Mouse (Mus musculus): Measurements from ENCODE around the gene Fam160b1. TPM values are rescaled to one million over a fixed set of nuclear protein-coding genes. Genes with fewer than 3 reads are reported as not detected.
A peak's percentile ranks its signal among the peaks of the same experiment; 100 is the strongest.

Gene Fam160b1
- polyA plus RNA-seq, 1 experiment from 2014 or later: 14.9 TPM

- TF ChIP-seq EP300 (IDR thresholded peaks at IDR 0.05) (no peak), CTCF (IDR thresholded peaks at IDR 0.05) (no peak)
- H3K4me1 ChIP-seq (ENCODE audit: insufficient read depth, low read depth, low read length): no peaks in the 10 kb centered on the region
- WGBS: 28% methylated on average over 16 of the region's 17 CpGs
- DNase-seq (ENCODE audit: low spot score) (no peak), ATAC-seq (no peak; the same call in 1 of the 2 replicates)
- H3K4me3 ChIP-seq (ENCODE audit: low read depth, low read length): no peak overlapping the region
- H3K27ac ChIP-seq (ENCODE audit: low read length): no peak overlapping the region
- H3K27me3 ChIP-seq (replicated peaks; ENCODE audit: insufficient read depth, low read length): no peaks in the 10 kb centered on the region
- no peaks in the 10 kb centered on the region for H3K36me3 ChIP-seq (ENCODE audit: insufficient read depth, low read length)
- peak overlapping the region; percentile 37 for H3K4me2 ChIP-seq (replicated peaks; ENCODE audit: low read depth, low read length)
- no peak overlapping the region for H3K9ac ChIP-seq (replicated peaks; ENCODE audit: low read depth)
- no peaks in the 10 kb centered on the region for H3K9me3 ChIP-seq (ENCODE audit: low read length)
These were observed 57.5 kb downstream of the Fam160b1 start for GRCm38 (mm10) chr19:57417800-57418580.

DNA sequence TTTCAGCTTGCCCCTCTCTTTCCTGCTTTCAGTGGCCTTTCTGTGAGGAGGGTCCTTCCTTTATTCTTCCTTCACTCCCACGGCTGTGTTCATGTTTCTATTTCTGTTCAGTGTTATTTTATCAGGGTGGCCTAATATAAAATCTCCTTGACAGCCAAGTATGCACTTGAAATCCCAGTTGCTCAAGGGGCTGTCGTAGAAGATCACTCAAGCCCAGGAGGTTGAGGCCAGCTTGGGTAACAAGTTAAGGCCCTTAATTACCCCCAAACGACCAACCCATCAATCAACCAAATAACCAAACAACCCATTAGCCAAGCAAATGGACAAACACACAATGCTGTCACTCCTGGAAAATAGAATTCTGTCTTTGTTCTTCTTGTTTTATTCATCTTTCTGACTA is 62.9 kb downstream of the Fam160b1 start:
- Histone ChIP-seq H3K4me3 (ENCODE audit: low read depth, low read length) (no peak overlapping the region), H3K27me3 (replicated peaks; ENCODE audit: insufficient read depth, low read length) (no peaks in the 10 kb centered on the region), H3K27ac (ENCODE audit: low read length) (no peak overlapping the region), H3K4me2 (replicated peaks; ENCODE audit: low read depth, low read length) (no peak overlapping the region), H3K9me3 (ENCODE audit: low read length) (no peaks in the 10 kb centered on the region), H3K9ac (replicated peaks; ENCODE audit: low read depth) (no peak overlapping the region), H3K4me1 (ENCODE audit: insufficient read depth, low read depth, low read length) (no peaks in the 10 kb centered on the region), H3K36me3 (ENCODE audit: insufficient read depth, low read length) (no peaks in the 10 kb centered on the region)
- ATAC-seq: 0 out of 2 replicates have a peak, but pooled peaks have one; percentile 37
- peak; percentile 54 for DNase-seq (ENCODE audit: low spot score)
- WGBS: 14% methylated on average over 3 of the region's 3 CpGs
- no peak for TF ChIP-seq EP300 (IDR thresholded peaks at IDR 0.05)
- TF ChIP-seq CTCF (IDR thresholded peaks at IDR 0.05): no peak

- DNase-seq (ENCODE audit: low spot score) (no peak), ATAC-seq (no peak)
- no peaks in the 10 kb centered on the region for H3K9me3 ChIP-seq (ENCODE audit: low read length)
- no peaks in the 10 kb centered on the region for H3K4me1 ChIP-seq (ENCODE audit: insufficient read depth, low read depth, low read length)
- no peak for TF ChIP-seq EP300 (IDR thresholded peaks at IDR 0.05)
- TF ChIP-seq CTCF (IDR thresholded peaks at IDR 0.05): no peak
- no peaks in the 10 kb centered on the region for H3K36me3 ChIP-seq (ENCODE audit: insufficient read depth, low read length)
- no peak overlapping the region for H3K9ac ChIP-seq (replicated peaks; ENCODE audit: low read depth)
- H3K4me2 ChIP-seq (replicated peaks; ENCODE audit: low read depth, low read length): no peak overlapping the region
- no peak overlapping the region for H3K4me3 ChIP-seq (ENCODE audit: low read depth, low read length)
- WGBS: 95% methylated on average over 14 of the region's 15 CpGs
- no peaks in the 10 kb centered on the region for H3K27me3 ChIP-seq (replicated peaks; ENCODE audit: insufficient read depth, low read length)
- H3K27ac ChIP-seq (ENCODE audit: low read length): no peak overlapping the region
These were observed 64.8 kb downstream of the Fam160b1 start for GRCm38 (mm10) chr19:57425296-57425695.

GRCm38 (mm10) chr19:57426841-57427240 is 66.4 kb downstream of the Fam160b1 start:
- ATAC-seq (no peak), DNase-seq (ENCODE audit: low spot score) (no peak)
- no peaks in the 10 kb centered on the region for H3K9me3 ChIP-seq (ENCODE audit: low read length)
- no peak overlapping the region for H3K4me2 ChIP-seq (replicated peaks; ENCODE audit: low read depth, low read length)
- TF ChIP-seq CTCF (IDR thresholded peaks at IDR 0.05) (no peak), EP300 (IDR thresholded peaks at IDR 0.05) (no peak)
- no peak overlapping the region for H3K27ac ChIP-seq (ENCODE audit: low read length)
- H3K9ac ChIP-seq (replicated peaks; ENCODE audit: low read depth): no peak overlapping the region
- no peaks in the 10 kb centered on the region for H3K27me3 ChIP-seq (replicated peaks; ENCODE audit: insufficient read depth, low read length)
- no peaks in the 10 kb centered on the region for H3K4me1 ChIP-seq (ENCODE audit: insufficient read depth, low read depth, low read length)
- H3K36me3 ChIP-seq (ENCODE audit: insufficient read depth, low read length): no peaks in the 10 kb centered on the region
- H3K4me3 ChIP-seq (ENCODE audit: low read depth, low read length): no peak overlapping the region
- WGBS: 91% methylated on average over 8 of the region's 8 CpGs

DNA sequence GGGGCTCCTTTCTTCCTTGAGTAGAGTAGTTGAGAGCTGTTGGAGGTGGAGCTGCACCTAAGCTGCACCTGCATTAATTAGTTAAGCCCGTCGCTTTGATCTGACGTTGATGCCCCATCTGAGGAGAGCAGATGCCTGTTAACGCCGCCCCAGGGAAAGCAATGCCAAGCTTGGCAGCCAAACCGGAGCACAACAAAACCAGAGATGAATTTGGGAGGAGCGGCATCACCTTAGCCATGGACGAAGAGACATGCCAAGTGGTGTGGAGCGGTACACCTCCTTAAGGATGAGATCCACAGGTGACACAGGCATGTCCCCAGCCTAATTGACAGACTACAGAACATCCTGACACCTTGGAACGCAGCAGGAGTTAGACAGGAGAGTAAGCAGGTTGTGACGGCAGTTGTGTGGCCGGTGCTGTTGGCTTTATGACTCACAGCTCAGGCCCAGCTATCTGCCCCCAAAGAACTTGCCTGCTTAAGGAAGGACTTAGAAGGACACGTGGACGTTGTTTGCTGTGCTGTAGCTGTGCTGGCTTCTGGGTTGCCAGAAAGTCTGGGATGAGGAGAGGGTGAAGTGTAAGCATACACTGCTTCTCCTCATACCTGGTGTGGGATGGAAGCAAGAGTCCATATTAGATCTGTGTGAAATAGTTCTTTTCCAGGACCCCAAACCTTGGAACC is 67.4 kb downstream of the Fam160b1 start:
- WGBS: 75% methylated on average over 14 of the region's 14 CpGs
- Histone ChIP-seq H3K9ac (replicated peaks; ENCODE audit: low read depth) (no peak overlapping the region), H3K36me3 (ENCODE audit: insufficient read depth, low read length) (no peaks in the 10 kb centered on the region), H3K27me3 (replicated peaks; ENCODE audit: insufficient read depth, low read length) (no peaks in the 10 kb centered on the region), H3K4me1 (ENCODE audit: insufficient read depth, low read depth, low read length) (no peaks in the 10 kb centered on the region), H3K27ac (ENCODE audit: low read length) (no peak overlapping the region), H3K4me3 (ENCODE audit: low read depth, low read length) (no peak overlapping the region), H3K4me2 (replicated peaks; ENCODE audit: low read depth, low read length) (no peak overlapping the region), H3K9me3 (ENCODE audit: low read length) (no peaks in the 10 kb centered on the region)
- peak; percentile 40; the same call in 1 of the 2 replicates for ATAC-seq
- DNase-seq (ENCODE audit: low spot score): no peak
- TF ChIP-seq CTCF (IDR thresholded peaks at IDR 0.05): no peak
- no peak for TF ChIP-seq EP300 (IDR thresholded peaks at IDR 0.05)

GRCm38 (mm10) chr19:57428641-57429040 is 68.2 kb downstream of the Fam160b1 start:
- H3K4me2 ChIP-seq (replicated peaks; ENCODE audit: low read depth, low read length): no peak overlapping the region
- no peaks in the 10 kb centered on the region for H3K27me3 ChIP-seq (replicated peaks; ENCODE audit: insufficient read depth, low read length)
- no peaks in the 10 kb centered on the region for H3K9me3 ChIP-seq (ENCODE audit: low read length)
- ATAC-seq (no peak), DNase-seq (ENCODE audit: low spot score) (no peak)
- H3K4me3 ChIP-seq (ENCODE audit: low read depth, low read length): no peak overlapping the region
- no peak overlapping the region for H3K27ac ChIP-seq (ENCODE audit: low read length)
- TF ChIP-seq EP300 (IDR thresholded peaks at IDR 0.05) (no peak), CTCF (IDR thresholded peaks at IDR 0.05) (no peak)
- no peaks in the 10 kb centered on the region for H3K4me1 ChIP-seq (ENCODE audit: insufficient read depth, low read depth, low read length)
- H3K36me3 ChIP-seq (ENCODE audit: insufficient read depth, low read length): no peaks in the 10 kb centered on the region
- 88% methylated on average over 3 of the region's 3 CpGs for WGBS
- H3K9ac ChIP-seq (replicated peaks; ENCODE audit: low read depth): no peak overlapping the region
